8 mouse cellular contexts compared by ENCODE assay signal in genomic region chr4:45612132-45612531, GRCm38 (mm10).
DNase-seq lines count a peak whose midpoint lies in the region; ATAC-seq and TF ChIP-seq lines count a peak whose summit lies in the region.

No protein-coding gene starts in this region.

- no peaks in the 10 kb centered on the region for H3K27me3 ChIP-seq in heart, adult 2 months (ENCODE audit: control insufficient read depth, insufficient read depth, low read length)
- H3K27me3 ChIP-seq in heart, embryonic 10.5 days (ENCODE audit: insufficient read depth, poor library complexity, severe bottlenecking): 0 out of 2 replicates have a peak, but pooled peaks cover 1% of the 10 kb centered on the region
- peaks cover 1% of the 10 kb centered on the region; the same call in 1 of the 2 replicates for H3K27me3 ChIP-seq in liver, embryonic 13.5 days
- no peaks in the 10 kb centered on the region for H3K27me3 ChIP-seq in stomach, postnatal 0 days (ENCODE audit: control insufficient read depth, insufficient read depth, low read length)
- H3K27me3 ChIP-seq in midbrain, embryonic 13.5 days: peaks cover 8% of the 10 kb centered on the region; the same call in 1 of the 2 replicates

- no peaks in the 10 kb centered on the region for H3K4me1 ChIP-seq in heart, adult 2 months (ENCODE audit: control insufficient read depth, insufficient read depth, low read length)
- H3K4me1 ChIP-seq in heart, embryonic 10.5 days: no peaks in the 10 kb centered on the region
- peaks cover 10% of the 10 kb centered on the region for H3K4me1 ChIP-seq in liver, embryonic 13.5 days (replicated peaks)
- no peaks in the 10 kb centered on the region for H3K4me1 ChIP-seq in stomach, postnatal 0 days (replicated peaks; ENCODE audit: control insufficient read depth, insufficient read depth)
- peaks cover 7% of the 10 kb centered on the region for H3K4me1 ChIP-seq in midbrain, embryonic 13.5 days (replicated peaks)

- no peaks in the 10 kb centered on the region for H3K79me2 ChIP-seq in heart, adult 2 months (replicated peaks; ENCODE audit: control insufficient read depth, insufficient read depth, low read length)

- no peak for ATAC-seq in liver, embryonic 13.5 days (ENCODE audit: low read depth)
- peak; percentile 68; the same call in 1 of the 2 replicates for ATAC-seq in stomach, postnatal 0 days (ENCODE audit: low FRiP score, low TSS enrichment)
- no peak for ATAC-seq in midbrain, embryonic 13.5 days

- no peak overlapping the region for H3K9ac ChIP-seq in heart, adult 2 months (ENCODE audit: low read depth, low read length)
- H3K9ac ChIP-seq in liver, embryonic 13.5 days: no peak overlapping the region
- H3K9ac ChIP-seq in stomach, postnatal 0 days (ENCODE audit: low read length): no peak overlapping the region
- H3K9ac ChIP-seq in midbrain, embryonic 13.5 days (replicated peaks): no peak overlapping the region

- intact Hi-C loops in heart, adult 2 months (cut with DNase I): loop anchor here (2.0 kb wide), 1 partner anchor 195 kb away; no protein-coding TSS in a partner anchor
- intact Hi-C loops in gastrocnemius, postnatal 14 days (cut with DNase I; ENCODE audit: low total_unique reads): loop anchor here (5.0 kb wide), 1 partner anchor 195 kb away; no protein-coding TSS in a partner anchor

- TF ChIP-seq EP300 in heart, adult 2 months (IDR thresholded peaks at IDR 0.05; ENCODE audit: insufficient read depth, low read depth, low read length): no peak
- no peak for TF ChIP-seq EP300 in stomach, postnatal 0 days (optimal IDR thresholded peaks at IDR 0.05)

- H3K27ac ChIP-seq in heart, adult 2 months: no peak overlapping the region
- H3K27ac ChIP-seq in heart, embryonic 10.5 days: no peak overlapping the region
- no peak overlapping the region for H3K27ac ChIP-seq in liver, embryonic 13.5 days
- no peak overlapping the region for H3K27ac ChIP-seq in stomach, postnatal 0 days (replicated peaks)
- H3K27ac ChIP-seq in midbrain, embryonic 13.5 days: no peak overlapping the region

- 21% methylated on average over 5 of the region's 5 CpGs for WGBS in heart, adult 2 months
- WGBS in heart, embryonic 10.5 days: 45% methylated on average over 5 of the region's 5 CpGs
- 23% methylated on average over 5 of the region's 5 CpGs for WGBS in liver, embryonic 13.5 days (ENCODE audit: insufficient replicate concordance)
- WGBS in stomach, postnatal 0 days: 32% methylated on average over 5 of the region's 5 CpGs
- 66% methylated on average over 5 of the region's 5 CpGs for WGBS in midbrain, embryonic 13.5 days

- H3K36me3 ChIP-seq in heart, adult 2 months (ENCODE audit: control insufficient read depth, insufficient read depth, low read length): no peaks in the 10 kb centered on the region
- H3K36me3 ChIP-seq in heart, embryonic 10.5 days: no peaks in the 10 kb centered on the region
- no peaks in the 10 kb centered on the region for H3K36me3 ChIP-seq in liver, embryonic 13.5 days
- no peaks in the 10 kb centered on the region for H3K36me3 ChIP-seq in stomach, postnatal 0 days (ENCODE audit: control insufficient read depth, insufficient read depth, low read length)
- no peaks in the 10 kb centered on the region for H3K36me3 ChIP-seq in midbrain, embryonic 13.5 days

- peak; percentile 78 for TF ChIP-seq CTCF in heart, adult 2 months (IDR thresholded peaks at IDR 0.05)
- TF ChIP-seq CTCF in stomach, postnatal 0 days (IDR thresholded peaks at IDR 0.05; ENCODE audit: low read depth): peak; percentile 78

- no peak overlapping the region for H3K4me2 ChIP-seq in liver, embryonic 13.5 days
- H3K4me2 ChIP-seq in stomach, postnatal 0 days (replicated peaks; ENCODE audit: low read depth): no peak overlapping the region
- H3K4me2 ChIP-seq in midbrain, embryonic 13.5 days (replicated peaks): no peak overlapping the region

- no peaks in the 10 kb centered on the region for H3K9me3 ChIP-seq in heart, embryonic 10.5 days
- no peaks in the 10 kb centered on the region for H3K9me3 ChIP-seq in liver, embryonic 13.5 days (replicated peaks)
- H3K9me3 ChIP-seq in stomach, postnatal 0 days (ENCODE audit: control insufficient read depth, low read length): no peaks in the 10 kb centered on the region
- no peaks in the 10 kb centered on the region for H3K9me3 ChIP-seq in midbrain, embryonic 13.5 days

- peak; percentile 33 to 69 for DNase-seq in heart, adult 2 months
- DNase-seq in heart, embryonic 10.5 days (ENCODE audit: low spot score): no peak
- peak; percentile 54 for DNase-seq in 416B (ENCODE audit: low read depth)
- peak; percentile 18 for DNase-seq in adrenal gland, adult 8-10 months
- peak; percentile 54 for DNase-seq in gastrocnemius, postnatal 14 days
- peak; percentile 16 for DNase-seq in liver, embryonic 13.5 days
- peak; percentile 80 for DNase-seq in stomach, postnatal 0 days (ENCODE audit: low spot score)

- H3K4me3 ChIP-seq in heart, adult 2 months: no peak overlapping the region
- no peak overlapping the region for H3K4me3 ChIP-seq in heart, embryonic 10.5 days
- no peak overlapping the region for H3K4me3 ChIP-seq in liver, embryonic 13.5 days (replicated peaks)
- no peak overlapping the region for H3K4me3 ChIP-seq in stomach, postnatal 0 days (ENCODE audit: low read depth, low read length)
- no peak overlapping the region for H3K4me3 ChIP-seq in midbrain, embryonic 13.5 days (replicated peaks)

- no peak for TF ChIP-seq POLR2A in heart, adult 2 months (IDR thresholded peaks at IDR 0.05; ENCODE audit: insufficient read depth, low read depth, low read length)
